Mouse (Mus musculus): ENCODE measurements around the gene Crebl2.
A peak's percentile ranks its signal among the peaks of the same experiment; 100 is the strongest.

The Crebl2 gene

DNA sequence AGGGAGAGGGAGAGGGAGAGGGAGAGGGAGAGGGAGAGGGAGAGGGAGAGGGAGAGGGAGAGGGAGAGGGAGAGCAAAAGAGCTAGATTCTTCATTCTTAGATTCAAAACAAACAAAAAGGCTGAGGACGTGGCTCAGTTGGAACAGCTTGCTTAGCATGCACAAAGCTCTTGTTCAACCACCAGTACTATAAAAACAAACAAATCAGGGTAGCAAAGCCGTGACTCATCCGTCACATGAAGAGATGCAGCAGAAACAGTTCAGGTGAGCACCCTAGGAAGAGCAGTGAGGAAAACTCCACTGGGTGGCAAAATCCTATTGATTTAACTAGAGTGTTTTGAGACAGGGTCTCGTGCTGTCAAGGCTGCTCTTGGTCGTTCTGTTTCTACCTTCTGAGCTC lies 10.2 kb upstream of the Crebl2 start:
- peak; percentile 57 for DNase-seq (ENCODE audit: extremely low read depth, insufficient read length, low spot score)

DNA sequence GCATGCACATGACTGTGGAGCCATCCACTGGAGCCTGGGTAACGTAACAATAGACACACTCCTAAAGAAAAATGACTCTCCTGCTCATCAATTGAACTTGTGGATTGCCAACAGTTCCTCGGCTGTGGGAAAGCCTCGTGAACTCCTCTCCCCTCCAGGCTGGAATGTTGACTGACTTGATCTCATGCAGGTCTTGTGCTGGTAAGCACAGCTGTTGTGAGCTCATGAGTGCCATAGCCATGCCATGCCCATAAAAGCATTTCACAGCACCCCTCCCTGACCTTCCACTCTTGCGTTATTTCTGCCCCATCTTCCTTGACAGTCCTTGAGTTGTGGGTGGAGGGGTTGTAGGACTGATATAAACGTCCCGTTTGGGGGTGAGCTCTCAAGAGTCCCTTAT lies 9.5 kb upstream of the Crebl2 start:
- no peak for DNase-seq (ENCODE audit: extremely low read depth, insufficient read length, low spot score)

DNA sequence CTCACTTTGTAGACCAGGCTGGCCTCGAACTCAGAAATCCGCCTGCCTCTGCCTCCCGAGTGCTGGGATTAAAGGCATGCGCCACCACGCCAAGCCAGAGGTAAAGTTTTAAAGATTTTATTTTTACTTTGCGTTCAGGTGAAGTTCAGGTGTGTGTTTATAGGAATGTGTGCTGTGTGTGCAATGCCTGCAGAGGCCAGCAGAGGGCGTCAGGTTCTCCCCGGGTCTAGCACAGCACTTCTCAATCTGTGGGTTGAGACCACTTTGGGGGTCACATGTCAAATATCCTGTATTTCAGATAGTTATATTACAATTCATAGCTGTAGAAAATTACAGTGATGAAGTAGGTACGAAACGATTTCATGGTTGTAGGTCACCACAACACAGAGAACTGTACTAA lies 7.1 kb upstream of the Crebl2 start:
- DNase-seq (ENCODE audit: extremely low read depth, insufficient read length, low spot score) = no peak

DNA sequence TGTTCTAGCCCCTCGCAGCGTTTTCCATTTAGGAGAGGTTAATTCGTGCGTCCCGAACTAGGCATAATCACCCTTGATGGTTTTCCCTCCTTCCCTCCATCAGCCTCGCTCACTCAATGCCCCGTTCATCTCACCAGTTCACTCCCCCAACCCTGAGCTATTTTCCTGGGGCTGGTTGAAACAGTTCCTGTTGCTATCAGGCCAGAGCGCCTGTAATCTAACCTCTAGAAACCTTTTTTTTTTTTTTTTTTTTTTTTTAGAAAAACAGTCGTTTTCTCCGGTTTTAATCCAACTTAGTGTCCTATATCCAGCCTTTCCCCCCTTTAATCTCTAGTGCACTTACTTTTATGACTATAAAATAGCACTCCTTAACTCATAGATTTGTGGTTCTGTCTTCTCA lies 822 bp downstream of the Crebl2 start:
- no peak for DNase-seq (ENCODE audit: extremely low read depth, insufficient read length, low spot score)

DNA sequence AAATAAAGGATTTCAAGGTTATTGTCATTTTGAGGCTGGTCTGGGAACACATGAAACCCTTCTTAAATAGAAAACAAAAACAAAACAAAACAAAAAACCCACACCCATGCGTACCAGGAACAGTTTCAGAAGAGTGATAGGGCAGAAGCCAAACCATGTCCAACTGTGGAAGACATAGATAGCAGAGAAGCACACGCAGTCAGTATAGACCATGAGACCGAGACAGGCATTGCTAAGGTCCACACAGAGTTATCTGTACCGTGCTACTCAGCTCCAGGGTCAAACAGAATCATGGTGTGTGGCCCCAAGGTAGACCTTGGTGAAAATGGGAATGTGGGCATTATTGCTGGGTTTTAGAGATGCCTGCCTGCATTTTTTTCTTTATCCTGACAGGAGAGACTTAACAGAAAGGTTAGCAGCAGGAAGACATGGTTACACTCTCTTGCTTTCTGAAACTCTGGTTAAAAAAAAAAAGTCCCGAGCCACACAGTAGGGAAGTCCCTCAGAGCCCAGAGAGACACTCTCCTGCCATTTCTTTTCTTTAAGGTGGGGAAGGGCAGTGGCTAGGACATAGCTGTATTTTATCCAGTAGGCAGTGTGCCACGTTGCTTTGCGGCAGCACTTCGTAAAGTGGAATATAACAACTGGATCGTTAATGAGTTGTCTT lies 4.8 kb downstream of the Crebl2 start:
- DNase-seq (ENCODE audit: extremely low read depth, insufficient read length, low spot score) = no peak

DNA sequence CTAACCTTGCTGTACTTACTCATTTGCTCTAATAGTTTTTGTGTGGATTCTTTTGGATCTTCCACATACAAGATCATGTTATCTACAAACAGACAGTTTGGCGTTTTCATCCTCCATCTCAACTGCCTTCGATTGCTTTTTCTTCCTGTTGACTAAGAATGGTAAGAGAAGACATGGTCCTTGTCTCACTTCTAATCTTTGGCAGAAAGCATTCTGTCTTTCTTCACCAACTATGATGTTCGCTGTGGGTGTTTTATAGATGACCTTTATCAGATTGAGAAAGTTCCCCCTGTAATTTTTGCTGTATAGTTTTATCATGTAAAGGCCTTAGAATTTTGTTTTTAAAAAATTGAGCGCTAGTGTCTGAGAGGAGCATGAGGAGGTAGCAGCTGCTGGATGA lies 8.2 kb downstream of the Crebl2 start:
- DNase-seq (ENCODE audit: extremely low read depth, insufficient read length, low spot score) = no peak

DNA sequence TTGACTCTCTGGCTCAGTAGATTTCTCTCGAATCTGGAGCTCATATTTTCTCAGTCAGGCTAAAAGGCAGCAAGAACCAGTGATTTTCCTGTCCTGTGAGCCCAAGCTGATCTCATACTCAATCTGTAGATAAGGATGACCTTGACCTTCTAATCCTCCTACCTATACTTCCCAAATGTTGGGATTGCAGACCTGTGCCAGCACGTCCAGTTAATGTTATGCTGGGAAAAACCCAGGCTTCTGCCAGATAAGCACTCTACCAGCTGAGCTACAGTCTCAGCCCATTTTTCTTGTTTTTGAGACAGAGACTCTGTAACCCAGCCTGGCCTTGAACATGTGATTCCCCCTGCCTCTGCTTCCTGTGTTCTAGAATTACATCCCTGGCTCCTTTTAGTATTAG lies 10.4 kb downstream of the Crebl2 start:
- DNase-seq (ENCODE audit: extremely low read depth, insufficient read length, low spot score) = no peak

DNA sequence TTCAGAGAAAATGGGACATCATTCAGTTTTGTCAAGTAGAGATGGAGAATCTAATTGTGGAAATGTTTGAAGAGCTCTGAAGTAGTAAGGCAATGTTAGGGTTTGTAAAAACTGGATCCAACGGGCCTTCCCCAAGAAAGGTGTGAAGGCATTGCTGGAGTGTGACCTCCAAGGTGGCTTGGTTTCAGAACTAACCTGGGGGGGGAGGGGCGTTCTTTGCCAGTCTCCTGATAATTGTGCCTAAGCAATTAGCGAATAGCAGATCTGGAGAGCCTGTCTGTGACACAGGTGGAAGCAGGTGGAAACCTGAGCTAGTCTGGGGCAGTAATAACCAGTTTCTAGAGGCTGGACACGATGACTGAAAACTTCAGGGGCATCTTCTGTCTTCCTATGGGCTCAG lies 15.8 kb downstream of the Crebl2 start:
- no peak for DNase-seq (ENCODE audit: extremely low read depth, insufficient read length, low spot score)

DNA sequence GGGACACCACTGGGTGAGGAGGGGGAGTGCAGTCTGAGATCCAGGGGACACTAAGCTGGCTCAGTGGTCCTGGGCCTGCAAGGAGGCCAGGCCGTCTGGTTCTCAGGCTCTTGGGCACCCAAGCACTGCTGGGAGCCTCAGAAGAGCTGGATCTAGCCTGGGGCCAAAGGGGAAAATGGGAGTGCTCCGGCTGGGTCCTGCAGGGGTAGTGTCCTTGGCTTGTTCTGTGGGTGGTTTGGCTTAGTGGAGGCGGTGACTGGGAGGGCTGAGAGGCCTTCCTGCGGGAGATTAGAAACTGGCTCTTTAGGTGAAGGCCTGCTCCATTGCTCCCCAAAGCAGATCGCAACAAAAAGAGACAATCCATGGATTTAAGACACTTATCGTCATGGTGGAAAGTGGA lies 16.4 kb downstream of the Crebl2 start:
- no peak for DNase-seq (ENCODE audit: extremely low read depth, insufficient read length, low spot score)

DNA sequence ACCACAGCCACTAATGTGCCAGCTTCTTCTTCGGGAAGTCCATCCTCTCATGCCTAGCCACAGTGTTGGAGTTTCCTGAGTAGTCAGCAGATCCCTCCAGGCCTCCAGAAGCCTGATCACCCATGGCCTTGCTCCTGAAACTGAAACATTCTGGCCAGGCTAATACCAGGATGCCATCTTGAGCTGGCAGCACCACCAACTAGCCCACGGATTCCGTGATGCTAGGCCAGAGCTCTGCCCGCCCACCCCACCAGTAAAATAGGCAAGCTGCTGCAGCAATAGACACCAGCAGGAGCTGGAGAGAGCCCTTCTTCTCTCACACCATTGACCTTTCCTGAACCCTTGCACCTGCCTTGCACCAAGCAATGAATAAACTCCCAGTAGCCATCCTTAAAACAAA lies 17.6 kb downstream of the Crebl2 start:
- no peak for DNase-seq (ENCODE audit: extremely low read depth, insufficient read length, low spot score)

DNA sequence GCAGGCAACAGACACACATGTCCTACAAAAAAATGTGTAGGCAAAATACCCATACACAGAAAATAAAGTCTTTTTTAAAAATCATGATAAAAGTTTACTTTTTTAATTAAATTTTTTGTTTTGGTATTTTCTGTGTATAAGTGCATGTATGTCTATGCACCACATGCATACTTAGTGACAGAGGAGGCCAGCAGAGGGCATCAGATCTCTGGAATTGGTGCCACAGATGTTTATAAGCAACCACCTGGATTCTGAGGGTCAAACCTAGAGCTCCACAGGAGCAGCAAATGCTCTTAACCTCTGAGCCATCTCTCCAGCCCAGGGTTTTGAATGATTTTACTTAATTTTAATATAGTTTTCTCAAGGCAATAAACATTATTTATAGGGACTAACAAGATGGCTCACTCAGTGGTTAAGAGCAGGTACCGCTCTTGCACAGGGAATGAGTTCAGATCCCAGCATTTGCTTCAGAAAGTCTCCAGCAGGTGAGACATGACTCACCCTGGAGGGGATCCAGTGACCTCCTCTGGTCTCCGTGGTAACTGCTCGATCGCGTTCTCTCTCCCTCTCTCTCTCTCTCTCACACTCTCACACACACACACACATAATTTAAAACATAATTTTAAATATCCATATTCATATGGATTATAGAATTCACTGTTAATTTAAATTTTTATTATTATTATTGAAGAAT lies 18.4 kb downstream of the Crebl2 start:
- DNase-seq (ENCODE audit: extremely low read depth, insufficient read length, low spot score) = no peak

DNA sequence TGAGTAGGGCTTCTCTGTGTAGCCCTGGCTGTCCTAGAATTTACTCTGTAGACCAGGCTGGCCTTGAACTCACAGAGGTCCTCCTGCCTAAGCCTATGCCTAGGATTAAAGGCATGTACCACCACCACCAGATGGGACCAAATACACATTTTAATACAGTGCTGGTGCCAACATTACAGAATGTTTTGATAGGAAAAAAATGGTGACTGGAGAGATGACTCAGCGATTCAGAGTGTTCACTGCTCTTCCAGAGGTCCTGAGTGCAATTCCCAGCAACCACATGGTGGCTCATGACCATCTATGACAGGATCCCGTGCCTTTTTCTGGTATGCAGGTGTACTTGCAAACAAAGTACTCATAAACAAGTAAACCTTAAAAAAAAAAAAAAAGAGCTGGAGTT lies 19.5 kb downstream of the Crebl2 start:
- peak; percentile 36 for DNase-seq (ENCODE audit: extremely low read depth, insufficient read length, low spot score)

DNA sequence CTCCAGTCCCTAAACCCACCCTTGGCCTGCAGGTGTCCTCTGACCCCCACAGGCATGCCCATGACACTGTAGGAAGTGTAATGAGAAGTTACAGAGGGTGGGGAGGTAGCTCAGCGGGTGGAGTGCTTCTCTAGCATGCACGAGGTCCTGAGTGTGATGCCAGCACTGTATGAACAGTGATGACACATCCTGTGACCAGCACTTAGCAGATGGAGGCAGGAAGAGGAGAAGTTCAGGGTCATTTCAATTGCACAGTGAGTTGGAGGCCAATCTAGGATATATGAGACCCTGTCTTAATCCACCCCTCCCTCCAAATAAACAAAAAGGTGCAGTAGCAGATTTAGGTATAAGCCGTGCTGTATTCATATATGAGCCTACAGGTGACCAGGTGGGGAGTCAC lies 20.0 kb downstream of the Crebl2 start:
- DNase-seq (ENCODE audit: extremely low read depth, insufficient read length, low spot score) = no peak

DNA sequence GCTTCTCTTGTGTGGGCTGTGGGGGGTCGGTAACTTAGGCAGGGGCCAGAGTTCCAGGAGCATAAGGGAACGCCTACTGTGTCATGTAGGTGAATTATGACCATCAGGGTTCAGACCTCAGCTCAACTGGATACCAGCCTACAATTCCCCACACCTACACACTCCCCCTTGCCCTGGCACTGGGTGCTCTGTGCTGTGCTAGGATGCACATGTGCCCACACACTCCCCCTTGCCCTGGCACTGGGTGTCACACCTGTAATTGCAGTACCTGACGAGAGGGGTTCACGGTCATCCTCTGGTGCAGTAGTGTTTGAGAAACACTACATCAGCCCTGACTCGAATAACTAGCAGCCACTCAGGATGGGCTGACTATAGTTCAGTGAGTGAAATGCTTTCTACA lies 24.8 kb downstream of the Crebl2 start:
- DNase-seq (ENCODE audit: extremely low read depth, insufficient read length, low spot score) = no peak

DNA sequence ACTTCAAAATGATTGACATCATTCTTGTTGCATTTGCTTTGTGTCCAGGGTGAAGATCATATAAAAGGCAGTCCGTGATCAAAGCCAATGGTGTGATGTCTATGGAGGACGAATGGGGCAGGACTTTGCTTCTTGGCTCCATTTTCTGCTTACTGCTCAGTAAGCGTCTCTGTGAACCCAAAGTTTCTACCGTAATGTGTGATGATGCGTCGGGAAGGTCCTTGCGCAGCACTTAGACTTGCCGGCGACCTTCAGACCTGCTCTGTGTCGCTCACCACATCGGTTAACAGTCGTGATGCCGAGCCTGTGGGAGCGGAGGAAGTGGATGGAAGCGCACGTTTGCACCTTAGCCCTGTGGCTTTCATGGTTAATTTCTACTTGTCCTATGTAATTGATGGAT lies 26.0 kb downstream of the Crebl2 start:
- DNase-seq (ENCODE audit: extremely low read depth, insufficient read length, low spot score) = no peak

DNA sequence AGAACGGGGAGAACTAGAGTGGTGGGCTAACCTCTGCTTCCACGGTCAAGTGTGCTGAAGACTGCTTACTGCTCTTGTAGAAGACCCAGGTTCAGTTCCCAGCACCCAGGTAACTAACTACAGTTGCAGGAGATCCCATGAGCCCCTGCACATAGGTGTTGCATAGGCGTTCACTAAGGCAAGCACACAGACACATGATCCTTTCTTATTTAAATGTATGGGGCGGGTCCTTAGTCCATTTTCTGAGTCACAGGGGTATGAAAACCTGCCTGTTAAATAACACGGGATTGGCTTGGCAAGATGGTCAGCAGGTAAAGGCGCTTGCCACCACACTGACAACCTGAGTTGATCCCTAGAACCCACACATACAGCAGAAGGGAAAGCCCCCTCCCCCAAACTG lies 29.1 kb downstream of the Crebl2 start:
- DNase-seq (ENCODE audit: extremely low read depth, insufficient read length, low spot score) = no peak

DNA sequence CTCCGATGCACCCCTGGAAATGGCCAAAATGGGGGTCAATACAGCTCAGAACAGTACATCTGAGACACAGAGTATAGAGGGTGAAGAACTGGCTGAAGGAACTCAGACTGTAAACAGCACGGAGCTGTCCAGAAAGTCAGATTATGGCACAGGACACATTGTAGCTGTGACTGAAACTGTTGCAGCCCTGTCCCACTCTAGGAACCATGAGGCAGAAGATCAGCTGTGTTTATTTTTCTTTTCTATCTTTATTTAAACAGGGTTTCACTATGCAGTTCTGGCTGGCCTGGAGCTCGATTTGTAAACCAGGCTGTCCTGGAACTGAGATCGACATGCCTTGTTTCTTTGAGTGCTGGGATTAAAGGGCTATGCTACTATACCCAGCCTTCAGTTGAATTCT lies 30.3 kb downstream of the Crebl2 start:
- DNase-seq (ENCODE audit: extremely low read depth, insufficient read length, low spot score) = no peak

DNA sequence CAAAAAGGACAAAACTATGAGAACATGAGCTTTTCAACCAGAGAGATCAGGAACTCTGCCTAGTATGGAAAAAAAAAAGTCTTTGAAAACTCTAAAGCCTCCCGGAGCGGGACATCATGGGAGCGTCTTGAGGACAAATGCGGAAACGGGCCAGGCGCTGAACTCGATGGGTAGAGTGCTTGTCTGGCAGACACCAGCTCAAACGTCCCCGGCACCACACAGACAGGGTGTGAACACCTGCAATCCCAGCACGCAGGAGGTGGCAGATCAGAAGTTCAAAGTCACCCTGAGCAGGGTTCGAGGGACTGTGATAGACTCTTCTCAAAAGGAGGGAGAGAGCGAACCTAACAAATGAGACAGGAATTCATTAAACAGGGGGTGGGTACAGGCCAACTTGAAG lies 31.4 kb downstream of the Crebl2 start:
- no peak for DNase-seq (ENCODE audit: extremely low read depth, insufficient read length, low spot score)

DNA sequence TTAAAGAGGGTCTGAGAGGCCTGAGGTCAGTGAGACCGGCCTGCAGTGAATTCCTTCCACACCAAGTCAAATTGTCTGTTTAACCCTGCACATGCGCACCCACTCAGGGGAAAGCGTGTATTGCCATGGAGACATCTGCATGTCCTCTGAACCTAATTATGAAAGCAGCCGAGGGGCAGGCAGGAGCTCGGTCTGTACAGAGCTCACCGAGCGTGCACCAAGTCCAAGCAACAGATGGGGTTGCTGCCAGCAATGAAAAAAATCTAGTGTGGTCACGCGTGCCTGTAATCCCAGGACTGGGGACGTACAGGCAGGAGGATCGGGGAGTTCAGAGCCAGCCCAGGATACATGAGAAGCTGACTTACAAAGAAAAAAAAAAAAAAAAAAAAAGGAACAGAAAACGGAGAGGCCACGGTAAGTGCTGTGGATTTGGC lies 32.7 kb downstream of the Crebl2 start:
- DNase-seq (ENCODE audit: extremely low read depth, insufficient read length, low spot score) = no peak

DNA sequence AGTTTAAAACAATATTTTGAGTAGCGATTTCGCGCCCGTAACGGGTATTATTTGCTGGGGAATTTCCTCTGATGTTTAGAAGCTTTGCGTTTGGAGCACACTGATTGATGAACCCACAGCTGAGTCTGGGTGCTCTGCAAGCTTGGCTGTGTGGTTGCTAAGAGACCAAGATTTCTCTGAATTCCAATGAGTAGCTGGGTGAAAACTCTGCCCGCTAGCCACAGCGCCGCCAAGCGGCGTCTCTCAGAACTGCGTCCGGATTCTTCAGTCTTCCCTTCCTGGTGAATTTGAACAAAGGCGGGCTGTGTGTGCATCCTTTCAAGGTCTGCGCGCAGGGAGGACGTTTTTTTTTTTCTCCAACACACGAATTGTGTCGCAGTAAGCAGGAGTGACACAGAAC lies 33.2 kb downstream of the Crebl2 start:
- peak; percentile 72 for DNase-seq (ENCODE audit: extremely low read depth, insufficient read length, low spot score)

DNA sequence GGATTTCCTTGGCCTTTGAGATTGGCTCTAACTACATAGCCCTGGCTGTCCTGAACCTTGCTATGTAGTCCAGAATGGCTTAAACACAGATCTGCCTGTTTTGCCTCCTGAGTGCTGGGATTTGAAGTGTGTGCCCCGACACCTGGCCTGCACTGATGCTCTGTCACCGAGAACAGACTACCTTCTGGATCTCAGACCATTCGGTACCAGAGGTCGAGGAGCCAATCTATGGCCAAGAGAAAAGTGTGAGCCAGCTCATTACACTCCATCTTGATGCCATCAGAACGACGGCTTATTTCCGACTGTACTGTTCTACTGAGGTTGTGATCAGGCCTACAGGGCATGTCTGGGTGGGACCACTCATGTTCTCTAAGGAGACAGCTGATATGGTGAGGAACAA lies 36.2 kb downstream of the Crebl2 start:
- DNase-seq (ENCODE audit: extremely low read depth, insufficient read length, low spot score) = no peak

DNA sequence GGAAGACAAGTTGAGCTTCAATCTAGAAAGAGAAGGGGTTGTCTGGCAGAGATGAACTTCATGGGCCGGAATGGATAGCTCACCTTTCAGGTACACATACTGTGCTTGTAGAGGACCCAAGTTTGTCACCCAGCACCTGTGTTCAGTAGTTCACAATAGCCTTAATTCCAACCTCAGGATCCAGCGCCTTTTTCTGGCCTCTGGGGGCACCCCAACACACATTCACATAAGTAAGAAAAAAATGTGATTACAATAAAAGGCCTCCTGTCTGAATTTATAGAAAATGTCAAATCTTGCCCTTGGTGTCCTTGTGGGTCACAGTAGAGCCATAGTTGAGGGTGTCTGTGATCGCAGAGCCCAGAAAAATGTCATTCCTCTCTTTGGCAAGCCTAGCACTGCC lies 37.4 kb downstream of the Crebl2 start:
- DNase-seq (ENCODE audit: extremely low read depth, insufficient read length, low spot score) = no peak
